Mouse (Mus musculus) forebrain, embryonic 16.5 days (tissue): Measurements from ENCODE around the gene D430041D05Rik. TPM values are rescaled to one million over a fixed set of nuclear protein-coding genes. Genes with fewer than 3 reads are reported as not detected.

ENCODE experiments used
- ATAC-seq: fragments of 200-750 bp; cut with Nextera tagmentation; 2 replicates; pipeline ENCODE4 v1.8.0; 2017; ENCODE audit warnings: mild to moderate bottlenecking, moderate library complexity
- H3K27ac ChIP-seq: fragments of 300-500 bp; sonication (generic); 2 replicates; pipeline ENCODE4 v1.5.1; 2014; ENCODE audit warnings: low read length, control low read depth
- H3K27me3 ChIP-seq: fragments of 300-500 bp; sonication (generic); replicated peaks from 2 replicates; pipeline ENCODE4 v1.6.1; 2014; ENCODE audit warnings: low read length; ENCODE audit not compliant: control insufficient read depth, insufficient read depth
- H3K36me3 ChIP-seq: fragments of 300-500 bp; sonication (generic); 2 replicates; pipeline ENCODE4 v1.6.1; 2014; ENCODE audit not compliant: control insufficient read depth, insufficient read depth
- H3K4me1 ChIP-seq: fragments of 300-500 bp; sonication (generic); replicated peaks from 2 replicates; pipeline ENCODE4 v1.6.1; 2014; ENCODE audit warnings: low read length; ENCODE audit not compliant: control insufficient read depth, insufficient read depth
- H3K4me2 ChIP-seq: fragments of 300-500 bp; sonication (generic); 2 replicates; pipeline ENCODE4 v1.6.1; 2014; ENCODE audit warnings: mild to moderate bottlenecking, low read length, control low read depth
- H3K4me3 ChIP-seq: fragments of 300-500 bp; sonication (generic); replicated peaks from 2 replicates; pipeline ENCODE4 v1.5.1; 2014; ENCODE audit warnings: mild to moderate bottlenecking, low read length, control low read depth
- H3K9ac ChIP-seq: fragments of 300-500 bp; sonication (generic); replicated peaks from 2 replicates; pipeline ENCODE4 v1.6.1; 2014; ENCODE audit warnings: low read depth, low read length, control low read depth
- H3K9me3 ChIP-seq: fragments of 300-500 bp; sonication (generic); 2 replicates; pipeline ENCODE4 v1.6.1; 2016; ENCODE audit warnings: low read length; ENCODE audit not compliant: control insufficient read depth
- WGBS: fragments of 180-500 bp; shearing (Covaris S2); extraction: QIAGEN DNeasy Blood & Tissue Kit; methylation state at CpG from one replicate; pipeline ENCODE4 v1.1.7; 2014; 5-methylcytosine and 5-hydroxymethylcytosine counted together
- polyA plus RNA-seq: library from polyadenylated mRNA; unstranded; fragments of >200 nt; fragmentation: Nextera tagmentation; extraction: Ambion mirVana; gene quantifications from 2 replicates; pipeline ENCODE4 v1.2.1, GENCODE M21; 2015

The D430041D05Rik gene
- polyA plus RNA-seq, 1 experiment from 2014 or later = 14.9 TPM

GRCm38 (mm10) chr2:104371606-104372130, 39.1 kb downstream of the D430041D05Rik start:
- Histone ChIP-seq H3K9ac (no peak overlapping the region), H3K4me3 (no peak overlapping the region), H3K27ac (no peak overlapping the region), H3K36me3 (no peaks in the 10 kb centered on the region), H3K4me1 (peaks cover 16% of the 10 kb centered on the region), H3K9me3 (no peaks in the 10 kb centered on the region), H3K4me2 (no peak overlapping the region), H3K27me3 (no peaks in the 10 kb centered on the region)
- 70% methylated on average over 6 of the region's 6 CpGs for WGBS
- ATAC-seq = no peak

- H3K4me3 ChIP-seq = no peak overlapping the region
- 5% methylated on average over 6 of the region's 6 CpGs for WGBS
- peak; percentile 94 for ATAC-seq
- peak overlapping the region; percentile 75 for H3K27ac ChIP-seq
- H3K36me3 ChIP-seq = no peaks in the 10 kb centered on the region
- H3K27me3 ChIP-seq = no peaks in the 10 kb centered on the region
- no peak overlapping the region for H3K9ac ChIP-seq
- H3K4me1 ChIP-seq = peaks cover 16% of the 10 kb centered on the region
- H3K9me3 ChIP-seq = no peaks in the 10 kb centered on the region
- no peak overlapping the region for H3K4me2 ChIP-seq
These were observed 42.9 kb downstream of the D430041D05Rik start for GRCm38 (mm10) chr2:104367836-104368298.

GRCm38 (mm10) chr2:104367291-104367690, 43.5 kb downstream of the D430041D05Rik start:
- H3K27me3 ChIP-seq = no peaks in the 10 kb centered on the region
- no peak overlapping the region for H3K4me2 ChIP-seq
- no peaks in the 10 kb centered on the region for H3K36me3 ChIP-seq
- no peak overlapping the region for H3K9ac ChIP-seq
- WGBS = 53% methylated on average over 2 of the region's 2 CpGs
- ATAC-seq = peak; percentile 13; the same call in 1 of the 2 replicates
- no peak overlapping the region for H3K4me3 ChIP-seq
- no peaks in the 10 kb centered on the region for H3K9me3 ChIP-seq
- H3K4me1 ChIP-seq = peaks cover 16% of the 10 kb centered on the region
- H3K27ac ChIP-seq = peak overlapping the region; percentile 75

- 0 out of 2 replicates have a peak, but pooled peaks cover 5% of the 10 kb centered on the region for H3K4me1 ChIP-seq
- 84% methylated on average over 3 of the region's 3 CpGs for WGBS
- no peak overlapping the region for H3K27ac ChIP-seq
- no peak for ATAC-seq
- no peaks in the 10 kb centered on the region for H3K36me3 ChIP-seq
- H3K4me3 ChIP-seq = no peak overlapping the region
- no peaks in the 10 kb centered on the region for H3K9me3 ChIP-seq
- H3K27me3 ChIP-seq = no peaks in the 10 kb centered on the region
- no peak overlapping the region for H3K4me2 ChIP-seq
- no peak overlapping the region for H3K9ac ChIP-seq
These were observed 51.5 kb downstream of the D430041D05Rik start for GRCm38 (mm10) chr2:104359305-104359704.

GRCm38 (mm10) chr2:104358881-104359280, 51.9 kb downstream of the D430041D05Rik start:
- Histone ChIP-seq H3K9ac (no peak overlapping the region), H3K9me3 (no peaks in the 10 kb centered on the region), H3K36me3 (no peaks in the 10 kb centered on the region), H3K4me2 (no peak overlapping the region), H3K4me1 (0 out of 2 replicates have a peak, but pooled peaks cover 5% of the 10 kb centered on the region), H3K27me3 (no peaks in the 10 kb centered on the region), H3K27ac (no peak overlapping the region), H3K4me3 (no peak overlapping the region)
- ATAC-seq = no peak
- WGBS = 97% methylated on average over 1 of the region's 1 CpGs

- WGBS = 87% methylated on average over 4 of the region's 4 CpGs
- Histone ChIP-seq H3K9ac (no peak overlapping the region), H3K4me1 (peaks cover 8% of the 10 kb centered on the region; the same call in 1 of the 2 replicates), H3K4me2 (no peak overlapping the region), H3K36me3 (no peaks in the 10 kb centered on the region), H3K27ac (no peak overlapping the region), H3K4me3 (no peak overlapping the region), H3K27me3 (no peaks in the 10 kb centered on the region), H3K9me3 (no peaks in the 10 kb centered on the region)
- ATAC-seq = no peak
These were observed 54.3 kb downstream of the D430041D05Rik start for GRCm38 (mm10) chr2:104356531-104356930.

- Histone ChIP-seq H3K4me3 (no peak overlapping the region), H3K27ac (no peak overlapping the region), H3K9me3 (no peaks in the 10 kb centered on the region), H3K4me1 (peaks cover 11% of the 10 kb centered on the region), H3K9ac (no peak overlapping the region), H3K27me3 (no peaks in the 10 kb centered on the region), H3K4me2 (no peak overlapping the region), H3K36me3 (no peaks in the 10 kb centered on the region)
- ATAC-seq = no peak
These were observed 56.7 kb downstream of the D430041D05Rik start for GRCm38 (mm10) chr2:104354117-104354516.

GRCm38 (mm10) chr2:104352204-104352493, 58.7 kb downstream of the D430041D05Rik start:
- Histone ChIP-seq H3K9me3 (no peaks in the 10 kb centered on the region), H3K4me1 (peaks cover 8% of the 10 kb centered on the region), H3K27ac (peak overlapping the region; percentile 0; the same call in 1 of the 2 replicates), H3K4me2 (no peak overlapping the region), H3K36me3 (no peaks in the 10 kb centered on the region), H3K27me3 (no peaks in the 10 kb centered on the region), H3K9ac (no peak overlapping the region), H3K4me3 (no peak overlapping the region)
- ATAC-seq = peak; percentile 49
- WGBS = 40% methylated on average over 1 of the region's 1 CpGs

- 54% methylated on average over 13 of the region's 13 CpGs for WGBS
- ATAC-seq = peak; percentile 55
- H3K4me1 ChIP-seq = peaks cover 8% of the 10 kb centered on the region
These were observed 59.2 kb downstream of the D430041D05Rik start for GRCm38 (mm10) chr2:104351415-104352203.

More at GRCm38 (mm10) chr2:104351415-104352203, 59.2 kb downstream of the D430041D05Rik start:
- peak overlapping the region; percentile 8 for H3K27ac ChIP-seq
- H3K36me3 ChIP-seq = no peaks in the 10 kb centered on the region
- H3K9me3 ChIP-seq = no peaks in the 10 kb centered on the region
- H3K9ac ChIP-seq = no peak overlapping the region
- no peak overlapping the region for H3K4me3 ChIP-seq
- no peaks in the 10 kb centered on the region for H3K27me3 ChIP-seq
- H3K4me2 ChIP-seq = no peak overlapping the region
